Mouse (Mus musculus) spleen, postnatal 10 days (tissue): Measurements from ENCODE around the gene Mpp1.

ENCODE experiments used
- DNase-seq, 2 experiments: peaks; one replicate each; pipeline ENCODE4 v3.0.0; 2021 to 2022; ENCODE audit warnings: low spot score in 2 of 2

The Mpp1 gene

GRCm38 (mm10) chrX:75130467-75131160, at the start of gene Mpp1:
Mpp1 (minus strand) TSS chrX:75131016.
- DNase-seq: peak; percentile 75 to 86

GRCm38 (mm10) chrX:75163670-75164069, 32.9 kb upstream of the Mpp1 start, which contains the start of gene Smim9:
Smim9 (minus strand) TSS chrX:75163770.
- DNase-seq: no peak

GRCm38 (mm10) chrX:75155576-75156243, 24.9 kb upstream of the Mpp1 start:
- DNase-seq: peak in 1 of 2 experiments; percentile 46

GRCm38 (mm10) chrX:75152249-75152648, 21.4 kb upstream of the Mpp1 start:
- DNase-seq: no peak

GRCm38 (mm10) chrX:75150304-75150703, 19.5 kb upstream of the Mpp1 start:
- no peak for DNase-seq

GRCm38 (mm10) chrX:75148414-75148813, 17.6 kb upstream of the Mpp1 start:
- no peak for DNase-seq

GRCm38 (mm10) chrX:75143124-75143555, 12.3 kb upstream of the Mpp1 start:
- DNase-seq: peak in 1 of 2 experiments; percentile 45

GRCm38 (mm10) chrX:75138182-75138581, 7.4 kb upstream of the Mpp1 start:
- DNase-seq: no peak

- DNase-seq: no peak
Measured at GRCm38 (mm10) chrX:75137729-75138128, 6.9 kb upstream of the Mpp1 start.

- no peak for DNase-seq
Measured at GRCm38 (mm10) chrX:75136938-75137337, 6.1 kb upstream of the Mpp1 start.

GRCm38 (mm10) chrX:75129474-75129873, 1.3 kb downstream of the Mpp1 start:
- DNase-seq: no peak

GRCm38 (mm10) chrX:75128333-75128980, 2.4 kb downstream of the Mpp1 start:
- DNase-seq: no peak

GRCm38 (mm10) chrX:75126893-75127292, 3.9 kb downstream of the Mpp1 start:
- DNase-seq: no peak

- no peak for DNase-seq
Measured at GRCm38 (mm10) chrX:75125606-75126005, 5.2 kb downstream of the Mpp1 start.

GRCm38 (mm10) chrX:75115550-75115949, 15.3 kb downstream of the Mpp1 start:
- DNase-seq: no peak

- no peak for DNase-seq
Measured at GRCm38 (mm10) chrX:75102293-75102692, 28.5 kb downstream of the Mpp1 start.

GRCm38 (mm10) chrX:75098799-75099198, 32.0 kb downstream of the Mpp1 start:
- DNase-seq: no peak

GRCm38 (mm10) chrX:75096163-75096770, 34.5 kb downstream of the Mpp1 start:
- peak in 1 of 2 experiments; percentile 12 for DNase-seq

- peak; percentile 81 to 93 for DNase-seq
Measured at GRCm38 (mm10) chrX:75095369-75096162, 35.2 kb downstream of the Mpp1 start, which contains the start of gene Dkc1. Dkc1 (plus strand) TSS chrX:75095854.

- DNase-seq: no peak
Measured at GRCm38 (mm10) chrX:75085654-75086053, 45.2 kb downstream of the Mpp1 start.

GRCm38 (mm10) chrX:75084774-75085508, 45.9 kb downstream of the Mpp1 start, which contains the start of gene Gab3:
Gab3 (minus strand) TSS chrX:75085458.
- peak; percentile 31 to 64 for DNase-seq
